Mouse (Mus musculus): ENCODE measurements around the gene Gm44973.

- TF ChIP-seq CTCF (IDR thresholded peaks at IDR 0.05; ENCODE audit: low read depth) (no peak), EP300 (IDR thresholded peaks at IDR 0.05; ENCODE audit: low read depth) (no peak)
Observed at GRCm38 (mm10) chr7:5029946-5030345, 14.7 kb downstream of the Gm44973 start.
